Mouse (Mus musculus): Measurements from ENCODE around the gene Hmgcs2.

DNA sequence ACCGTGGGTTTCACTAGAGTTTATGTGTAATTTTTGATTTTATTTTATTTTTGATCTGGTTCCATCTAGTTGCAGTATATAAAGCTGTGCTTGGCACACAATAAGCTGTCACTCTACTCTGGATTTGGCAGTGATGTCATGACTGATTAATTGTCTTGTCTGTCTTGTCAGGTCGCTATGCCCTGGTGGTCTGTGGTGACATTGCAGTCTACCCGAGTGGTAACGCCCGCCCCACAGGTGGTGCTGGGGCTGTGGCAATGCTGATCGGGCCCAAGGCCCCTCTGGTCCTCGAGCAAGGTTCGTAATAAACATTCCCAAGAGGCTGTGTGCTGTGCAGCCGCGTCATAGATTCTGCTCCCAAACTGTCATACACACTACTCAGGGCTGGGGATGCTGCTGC lies 15.7 kb downstream of the Hmgcs2 start:
- TF ChIP-seq POLR2A (IDR thresholded peaks at IDR 0.05; ENCODE audit: control insufficient read depth, extremely low read depth, insufficient read depth, low read length, poor library complexity) (no peak), CTCF (IDR thresholded peaks at IDR 0.05; ENCODE audit: borderline replicate concordance, control insufficient read depth, extremely low read depth, insufficient read depth, low read length, poor library complexity) (peak; percentile 44; the same call in 1 of the 2 replicates)
